8 mouse cellular contexts compared by ENCODE assay signal in the genomic region with DNA sequence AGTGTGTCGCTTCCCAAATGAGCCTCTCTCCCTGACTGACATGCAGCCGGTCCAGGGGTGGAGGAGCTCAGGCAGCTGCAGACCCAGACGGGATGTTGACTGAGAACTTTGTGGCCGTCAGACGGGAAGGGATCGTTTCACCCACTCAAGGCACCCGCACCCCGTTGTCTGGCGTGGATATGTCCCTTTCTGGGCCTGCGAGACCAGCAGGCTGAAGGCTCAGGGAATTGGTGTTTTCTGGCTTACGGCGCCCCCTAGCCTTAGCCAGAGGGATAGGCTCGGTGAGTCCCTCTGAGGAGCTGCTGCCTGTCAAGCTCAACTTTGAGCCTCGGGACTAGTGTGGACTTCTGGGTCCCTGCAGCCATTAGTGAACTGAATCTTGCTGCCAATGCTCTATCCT. TPM values are rescaled to one million over a fixed set of nuclear protein-coding genes. Genes with fewer than 3 reads are reported as not detected.
A peak's percentile ranks its signal among the peaks of the same experiment; 100 is the strongest.
DNase-seq lines count a peak whose midpoint lies in the region; ATAC-seq and TF ChIP-seq lines count a peak whose summit lies in the region.

No protein-coding gene starts in this region.

- no peak for ATAC-seq in CD4-positive, CD25-positive, alpha-beta regulatory T cell, adult 4 months
- ATAC-seq in embryonic facial prominence, embryonic 13.5 days (ENCODE audit: insufficient number of reproducible peaks, insufficient read depth, low FRiP score, low TSS enrichment, low read depth) = 0 out of 2 replicates have a peak, but pooled peaks have one; percentile 12
- peak; percentile 61 for ATAC-seq in kidney, embryonic 14.5 days (ENCODE audit: low FRiP score, low TSS enrichment)
- ATAC-seq in limb, embryonic 15.5 days (ENCODE audit: insufficient number of reproducible peaks, low FRiP score, low TSS enrichment, low read depth) = 0 out of 2 replicates have a peak, but pooled peaks have one; percentile 36
- peak; percentile 71 for ATAC-seq in midbrain, postnatal 0 days (ENCODE audit: low FRiP score)

- peak overlapping the region; percentile 65 for H3K4me2 ChIP-seq in embryonic facial prominence, embryonic 13.5 days
- H3K4me2 ChIP-seq in kidney, embryonic 14.5 days (replicated peaks; ENCODE audit: low read depth, low read length) = peak overlapping the region; percentile 36
- peak overlapping the region; percentile 52 for H3K4me2 ChIP-seq in limb, embryonic 15.5 days
- no peak overlapping the region for H3K4me2 ChIP-seq in midbrain, postnatal 0 days (ENCODE audit: low read depth, low read length, poor library complexity, severe bottlenecking)

- TF ChIP-seq CTCF in midbrain, postnatal 0 days (IDR thresholded peaks at IDR 0.05) = peak; percentile 88

- H3K36me3 ChIP-seq in embryonic facial prominence, embryonic 13.5 days = no peaks in the 10 kb centered on the region
- H3K36me3 ChIP-seq in kidney, embryonic 14.5 days (ENCODE audit: control insufficient read depth, insufficient read depth, low read length) = no peaks in the 10 kb centered on the region
- H3K36me3 ChIP-seq in limb, embryonic 15.5 days = no peaks in the 10 kb centered on the region
- no peaks in the 10 kb centered on the region for H3K36me3 ChIP-seq in midbrain, postnatal 0 days (ENCODE audit: insufficient read depth, low read length)

- no peaks in the 10 kb centered on the region for H3K27me3 ChIP-seq in embryonic facial prominence, embryonic 13.5 days
- H3K27me3 ChIP-seq in kidney, embryonic 14.5 days (ENCODE audit: control insufficient read depth, insufficient read depth, low read length) = no peaks in the 10 kb centered on the region
- H3K27me3 ChIP-seq in limb, embryonic 15.5 days = no peaks in the 10 kb centered on the region
- H3K27me3 ChIP-seq in midbrain, postnatal 0 days (ENCODE audit: insufficient read depth, low read length) = no peaks in the 10 kb centered on the region; the same call in 1 of the 2 replicates

- peak overlapping the region; percentile 62 for H3K9ac ChIP-seq in embryonic facial prominence, embryonic 13.5 days
- peak overlapping the region; percentile 37; the same call in 1 of the 2 replicates for H3K9ac ChIP-seq in kidney, embryonic 14.5 days (ENCODE audit: low read depth, low read length)
- H3K9ac ChIP-seq in limb, embryonic 15.5 days = no peak overlapping the region
- H3K9ac ChIP-seq in midbrain, postnatal 0 days (replicated peaks; ENCODE audit: low read length, poor library complexity, severe bottlenecking) = no peak overlapping the region

- H3K27ac ChIP-seq in embryonic facial prominence, embryonic 13.5 days = peak overlapping the region; percentile 94
- H3K27ac ChIP-seq in kidney, embryonic 14.5 days (ENCODE audit: low read depth, low read length) = no peak overlapping the region
- peak overlapping the region; percentile 87 for H3K27ac ChIP-seq in limb, embryonic 15.5 days
- no peak overlapping the region for H3K27ac ChIP-seq in midbrain, postnatal 0 days (ENCODE audit: low read depth, low read length)

- H3K4me1 ChIP-seq in embryonic facial prominence, embryonic 13.5 days = peaks cover 28% of the 10 kb centered on the region
- peaks cover 11% of the 10 kb centered on the region for H3K4me1 ChIP-seq in kidney, embryonic 14.5 days (ENCODE audit: control insufficient read depth, insufficient read depth, low read length)
- H3K4me1 ChIP-seq in limb, embryonic 15.5 days = peaks cover 30% of the 10 kb centered on the region
- peaks cover 8% of the 10 kb centered on the region; the same call in 1 of the 2 replicates for H3K4me1 ChIP-seq in midbrain, postnatal 0 days (ENCODE audit: insufficient read depth, low read length)

- peak; percentile 56 for DNase-seq in CD4-positive, CD25-positive, alpha-beta regulatory T cell, adult 2 months (ENCODE audit: low read depth, low spot score)
- DNase-seq in heart, adult 9 months (ENCODE audit: low spot score in 2 of 2) = peak; percentile 74 to 80
- DNase-seq in midbrain, postnatal 0 days (ENCODE audit: low spot score) = peak; percentile 77
- DNase-seq in spleen, postnatal 4 days (ENCODE audit: low spot score in 2 of 2) = peak; percentile 58 to 82

- H3K9me3 ChIP-seq in embryonic facial prominence, embryonic 13.5 days = no peaks in the 10 kb centered on the region
- H3K9me3 ChIP-seq in kidney, embryonic 14.5 days (ENCODE audit: control insufficient read depth, low read length) = no peaks in the 10 kb centered on the region
- H3K9me3 ChIP-seq in limb, embryonic 15.5 days = no peaks in the 10 kb centered on the region
- H3K9me3 ChIP-seq in midbrain, postnatal 0 days (ENCODE audit: low read length) = no peaks in the 10 kb centered on the region

- peak overlapping the region; percentile 28 for H3K4me3 ChIP-seq in embryonic facial prominence, embryonic 13.5 days
- H3K4me3 ChIP-seq in kidney, embryonic 14.5 days (ENCODE audit: low read length) = peak overlapping the region; percentile 15; the same call in 1 of the 2 replicates
- peak overlapping the region; percentile 22 for H3K4me3 ChIP-seq in limb, embryonic 15.5 days
- no peak overlapping the region for H3K4me3 ChIP-seq in midbrain, postnatal 0 days (ENCODE audit: low read depth, low read length)

- WGBS in embryonic facial prominence, embryonic 13.5 days = 4% methylated on average over 14 of the region's 14 CpGs
- WGBS in kidney, embryonic 14.5 days = 6% methylated on average over 14 of the region's 14 CpGs
- 2% methylated on average over 14 of the region's 14 CpGs for WGBS in limb, embryonic 15.5 days
- 7% methylated on average over 14 of the region's 14 CpGs for WGBS in midbrain, postnatal 0 days

RNA-seq across cellular contexts. Expression of gene Timp3, which starts 4.1 kb away (rescaled TPM):
- not detected for polyA plus RNA-seq in CD4-positive, CD25-positive, alpha-beta regulatory T cell, adult 4 months (2017; shearing (Covaris generic))
- 62.7 and 74.0 TPM in 2 replicates for polyA plus RNA-seq in embryonic facial prominence, embryonic 13.5 days (2015; fragmentation: Nextera tagmentation; extraction: Ambion mirVana)
- 31.9 and 60.1 TPM in 2 replicates for polyA plus RNA-seq in kidney, embryonic 14.5 days (2014; fragmentation: Nextera tagmentation; extraction: Ambion mirVana)
- polyA plus RNA-seq in limb, embryonic 15.5 days (2015; fragmentation: Nextera tagmentation; extraction: Ambion mirVana) = 85.5 and 93.5 TPM in 2 replicates
- 105 and 133 TPM in 2 replicates for total RNA-seq in midbrain, postnatal 0 days (2014; rRNA removed)
- 39.1 and 47.3 TPM in 2 replicates for polyA plus RNA-seq in midbrain, postnatal 0 days (2015; fragmentation: Nextera tagmentation; extraction: Ambion mirVana)

Comparison
In these comparisons a context has a peak if more than half of its experiments do, and no peak if none do; other contexts are left out.
1. H3K27ac ChIP-seq: peak in embryonic facial prominence, embryonic 13.5 days (single experiment) and limb, embryonic 15.5 days (single experiment); none in kidney, embryonic 14.5 days (single experiment) and midbrain, postnatal 0 days (single experiment).
2. H3K9ac ChIP-seq: peak in embryonic facial prominence, embryonic 13.5 days (single experiment) and kidney, embryonic 14.5 days (single experiment); none in limb, embryonic 15.5 days (single experiment) and midbrain, postnatal 0 days (single experiment).
3. RNA of gene Timp3, which starts 4.1 kb away (polyA plus RNA-seq): 85.5 to 93.5 TPM in limb, embryonic 15.5 days, 62.7 to 74.0 TPM in embryonic facial prominence, embryonic 13.5 days, 31.9 to 60.1 TPM in kidney, embryonic 14.5 days and 39.1 to 47.3 TPM in midbrain, postnatal 0 days; not detected in CD4-positive, CD25-positive, alpha-beta regulatory T cell, adult 4 months; every median in the first group is over 10 times any median in the second.
4. Peak in every context shown above with its lines, with median percentiles within 50 percentile points of each other: DNase-seq.